Mouse (Mus musculus) spleen, postnatal 4 days (tissue): ENCODE results near the gene Fam222b.
"Not testable (repeated sequence)": the region's sequence is repeated elsewhere in the genome, so short reads cannot be mapped to it uniquely, and the experiment has no call there.

ENCODE experiments used
- DNase-seq, 2 experiments: peaks; one replicate each; pipeline ENCODE4 v3.0.0; 2022; ENCODE audit warnings: low spot score in 2 of 2

Fam222b gene

DNA sequence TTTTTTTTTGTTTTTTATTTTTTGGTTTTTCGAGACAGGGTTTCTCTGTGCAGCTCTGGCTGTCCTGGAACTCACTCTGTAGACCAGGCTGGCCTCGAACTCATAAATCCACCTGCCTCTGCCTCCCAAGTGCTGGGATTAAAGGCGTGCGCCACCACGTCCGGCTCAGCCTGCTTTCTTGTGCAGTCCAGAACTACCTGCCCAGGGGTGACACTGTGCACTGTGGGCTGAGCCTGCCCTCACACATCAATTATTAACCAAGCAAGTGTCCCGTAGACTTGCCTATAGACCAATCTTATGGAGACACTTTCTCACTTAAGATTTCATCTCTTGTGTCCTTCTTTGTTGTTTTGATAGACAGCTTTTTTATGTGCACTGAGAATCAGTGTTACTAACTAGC is 40.9 kb downstream of the Fam222b start:
- not testable (repeated sequence) for DNase-seq

- DNase-seq, result no peak
Measured at GRCm38 (mm10) chr11:78136132-78136531, 41.7 kb downstream of the Fam222b start.

DNA sequence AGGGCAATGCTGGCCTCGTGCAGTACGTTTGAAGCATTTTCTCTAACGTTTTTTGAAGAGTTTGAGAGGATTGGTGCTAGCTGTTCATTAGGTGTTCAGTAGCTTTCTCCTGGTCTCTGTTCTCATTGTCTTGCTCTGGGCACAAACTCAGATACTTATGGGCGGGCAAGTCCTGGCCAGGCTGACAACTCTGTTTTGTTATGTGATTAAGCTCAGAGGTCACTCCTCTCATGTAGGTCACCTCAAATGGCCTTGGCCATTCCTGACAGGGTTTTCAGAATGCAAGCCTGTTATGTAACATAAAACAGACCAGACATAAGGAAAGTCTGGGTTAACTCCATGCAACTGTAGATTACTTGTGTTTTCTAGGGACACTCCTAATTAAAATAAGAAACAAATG is 43.1 kb downstream of the Fam222b start:
- no peak for DNase-seq

DNA sequence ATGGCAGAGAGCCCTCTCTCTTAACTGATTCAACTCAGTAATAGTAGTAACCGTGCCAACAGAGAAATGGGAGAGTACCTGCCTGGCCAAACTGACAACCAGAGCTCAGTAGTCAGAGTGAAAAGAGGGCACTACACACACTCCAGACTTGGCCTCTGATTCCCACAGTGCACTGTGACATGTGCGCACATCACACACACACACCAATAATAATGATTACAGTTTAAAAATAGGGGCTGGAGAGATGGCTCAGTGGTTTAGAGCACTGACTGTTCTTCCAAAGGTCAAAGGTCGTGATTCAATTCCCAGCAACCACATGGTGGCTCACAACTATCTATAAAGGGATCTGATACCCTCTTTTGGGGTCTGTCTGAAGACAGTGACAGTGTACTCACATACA is 43.6 kb downstream of the Fam222b start:
- no peak for DNase-seq

DNA sequence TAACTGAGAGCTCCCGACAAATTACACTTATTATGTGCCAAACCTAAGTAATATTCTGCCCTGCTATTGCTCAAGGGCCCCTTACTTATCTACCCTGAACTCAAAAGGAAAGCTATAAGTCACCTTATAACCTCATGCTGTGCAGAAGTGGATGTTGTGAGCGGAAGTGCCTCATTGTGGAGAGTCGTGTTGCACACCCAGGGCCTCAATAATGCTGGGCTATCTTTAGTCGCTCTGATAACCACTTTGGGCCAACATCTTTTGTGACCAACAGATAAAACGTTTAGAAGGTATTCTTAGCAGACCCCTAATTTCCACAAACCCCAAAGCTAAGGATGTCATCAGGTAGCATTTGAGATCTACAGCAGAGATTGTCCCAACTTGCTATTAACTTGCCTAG is 46.2 kb downstream of the Fam222b start:
- DNase-seq, result no peak

GRCm38 (mm10) chr11:78143520-78143919 is 49.1 kb downstream of the Fam222b start:
- DNase-seq, result no peak

GRCm38 (mm10) chr11:78146168-78146567 is 51.7 kb downstream of the Fam222b start:
- DNase-seq, result no peak

DNA sequence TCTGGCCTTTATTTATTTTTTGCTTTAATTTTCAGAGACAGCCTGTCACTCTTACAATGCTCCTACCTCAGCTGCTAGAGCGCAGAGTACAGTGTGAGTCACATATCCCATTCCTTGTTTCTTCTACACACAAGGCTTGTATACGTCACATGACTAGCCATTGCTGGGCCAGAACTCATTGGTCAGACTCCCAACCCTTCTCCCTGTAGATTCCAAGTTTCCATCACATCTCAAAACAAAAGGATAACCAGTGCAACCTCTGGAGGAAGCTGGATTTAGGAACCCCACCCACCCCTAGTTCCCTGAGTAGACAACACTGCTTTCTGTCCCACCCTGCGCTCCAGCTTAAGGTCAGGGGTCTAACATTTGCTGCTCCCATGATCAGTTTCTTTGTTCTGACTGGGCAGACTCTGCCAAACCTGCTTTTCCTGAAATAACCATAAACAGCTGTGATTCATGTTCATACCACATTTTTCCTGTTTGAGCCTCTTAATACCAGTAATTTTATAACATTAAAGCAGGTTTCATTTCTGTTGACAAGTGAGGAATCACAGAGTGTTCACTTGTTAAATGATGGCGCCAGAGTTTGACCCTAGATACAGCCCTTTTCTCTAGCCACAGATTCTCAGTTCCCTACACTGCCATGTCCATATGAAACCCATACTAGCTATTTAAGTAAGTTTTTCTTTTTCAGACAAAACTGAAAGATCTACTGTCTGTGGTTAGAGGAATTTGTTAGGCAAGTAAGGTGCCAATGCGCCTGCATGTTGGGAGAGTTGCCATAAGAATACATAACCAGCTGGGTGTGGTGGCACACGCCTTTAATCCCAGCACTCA is 52.5 kb downstream of the Fam222b start:
- no peak for DNase-seq

- DNase-seq, result peak; percentile 56 to 76
Measured at GRCm38 (mm10) chr11:78151161-78151560, 56.7 kb downstream of the Fam222b start.

- DNase-seq, result no peak
Measured at GRCm38 (mm10) chr11:78152299-78153231, 58.1 kb downstream of the Fam222b start.

- DNase-seq, result no peak
Measured at GRCm38 (mm10) chr11:78153778-78154177, 59.3 kb downstream of the Fam222b start.

GRCm38 (mm10) chr11:78155674-78156073 is 61.2 kb downstream of the Fam222b start:
- DNase-seq, result no peak

GRCm38 (mm10) chr11:78156156-78156699 is 61.8 kb downstream of the Fam222b start:
- no peak for DNase-seq

DNA sequence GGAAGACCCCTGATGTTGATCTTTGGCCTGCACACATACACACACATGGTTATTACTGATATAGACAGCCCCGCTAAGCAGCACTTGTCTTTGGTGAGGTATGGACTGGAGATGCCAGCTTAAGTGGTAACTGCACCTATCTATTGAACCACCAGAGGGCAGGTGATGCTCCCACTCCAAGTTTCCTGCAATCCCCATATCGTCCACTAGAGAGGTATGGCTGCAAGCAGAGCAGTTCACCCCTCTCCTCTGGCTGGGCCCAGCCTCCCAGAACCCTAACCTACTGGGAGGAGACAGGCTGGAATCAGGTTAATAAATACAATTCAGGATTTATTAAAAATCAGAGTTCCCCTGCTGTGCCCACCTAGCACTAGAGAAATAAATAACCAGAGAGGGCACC is 64.6 kb downstream of the Fam222b start:
- DNase-seq, result peak; percentile 88 to 90

GRCm38 (mm10) chr11:78159557-78159956 is 65.1 kb downstream of the Fam222b start:
- DNase-seq, result no peak

DNA sequence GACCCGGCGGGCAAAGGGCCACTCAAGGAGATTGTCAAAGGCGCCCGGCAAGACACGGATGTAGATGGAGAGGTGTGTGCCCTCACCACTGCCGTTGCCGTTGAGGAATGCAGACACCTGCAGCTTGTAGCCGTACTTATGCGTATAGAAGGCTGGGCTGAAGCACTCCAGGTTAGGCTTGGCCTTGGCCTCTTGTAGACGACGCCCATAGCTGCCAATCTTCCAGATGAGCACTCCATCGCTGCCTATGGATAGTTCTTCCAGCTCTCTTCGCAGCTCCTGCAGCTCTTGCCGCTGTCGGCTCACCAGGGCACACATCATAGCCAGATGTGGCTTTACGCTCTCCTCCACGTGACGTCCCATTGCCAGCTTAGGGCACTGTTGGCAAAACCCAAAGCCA is 65.7 kb downstream of the Fam222b start:
- no peak for DNase-seq

- DNase-seq, result no peak
Measured at GRCm38 (mm10) chr11:78160675-78161074, 66.2 kb downstream of the Fam222b start.

GRCm38 (mm10) chr11:78161169-78161568 is 66.7 kb downstream of the Fam222b start:
- DNase-seq, result no peak

DNA sequence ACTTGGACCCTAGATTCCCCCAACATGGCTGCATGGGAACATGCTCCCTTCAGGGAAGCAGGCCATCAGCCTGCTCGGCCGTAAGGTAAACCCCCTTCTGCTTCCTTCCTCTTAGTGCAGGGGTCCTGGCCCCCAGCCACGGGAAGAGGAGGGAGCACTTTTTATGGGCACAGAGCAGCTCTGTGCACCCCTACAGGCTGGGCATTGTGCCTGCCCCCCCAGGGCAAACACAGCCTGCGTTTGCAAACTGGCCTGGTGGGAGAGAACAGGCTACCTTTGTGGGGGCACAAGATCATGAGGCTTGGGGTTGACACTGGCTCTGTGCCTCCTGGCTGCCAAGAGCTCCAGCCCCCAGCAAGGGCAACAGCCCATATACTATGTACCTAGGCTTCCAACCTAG is 67.5 kb downstream of the Fam222b start:
- no peak for DNase-seq

DNA sequence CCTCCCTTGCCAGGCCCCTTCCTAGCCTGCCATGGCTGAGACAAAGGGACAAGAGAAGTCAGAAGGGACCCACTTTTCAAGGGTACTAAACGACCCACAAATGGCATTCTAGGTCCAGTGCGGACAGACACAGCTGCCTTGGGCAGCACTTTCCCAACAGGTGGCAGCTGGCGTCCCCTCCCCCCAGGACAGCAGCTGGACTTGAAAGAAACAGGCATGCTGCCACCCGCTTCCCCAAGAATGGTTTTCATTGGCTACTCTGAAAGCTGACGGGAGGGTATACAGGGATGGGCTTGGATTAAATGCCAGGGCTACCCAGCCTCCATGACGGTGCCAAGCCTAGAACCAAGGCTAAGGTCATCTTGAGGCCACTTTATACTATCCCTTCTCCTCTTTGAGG is 68.0 kb downstream of the Fam222b start:
- DNase-seq, result no peak

DNA sequence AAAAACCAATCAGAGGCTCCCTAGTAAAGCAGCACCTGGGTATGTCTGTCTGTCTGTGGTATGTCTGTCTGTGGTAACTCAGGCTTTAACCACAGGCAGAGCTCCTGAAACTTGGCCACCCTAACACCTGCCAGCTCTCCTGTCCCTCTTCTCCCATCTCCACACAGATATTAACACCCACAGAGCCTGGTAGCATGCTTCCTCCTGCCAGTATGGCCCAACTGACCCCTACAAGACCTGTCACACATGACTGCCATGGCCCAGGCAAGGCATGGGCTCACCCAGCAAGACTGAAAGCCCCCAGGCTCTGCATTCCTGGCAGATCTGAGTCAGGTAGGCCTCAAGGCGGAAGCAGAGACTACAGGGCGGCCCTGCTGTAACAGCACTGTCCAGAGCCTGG is 68.6 kb downstream of the Fam222b start:
- no peak for DNase-seq
